Mouse (Mus musculus): ENCODE results near the gene Pnmt. TPM values are rescaled to one million over a fixed set of nuclear protein-coding genes. Genes with fewer than 3 reads are reported as not detected.

Gene Pnmt
- total RNA-seq (2012; rRNA removed) = not detected in 2 replicates
- polyA plus RNA-seq (2012; ENCODE audit: insufficient read depth in 1 of 2, insufficient read length in 2 of 2, low read depth in 1 of 2, low replicate concordance in 2 of 2, missing spikeins in 1 of 2) = not detected

GRCm38 (mm10) chr11:98385638-98386585, at the start of gene Pnmt:
Gene Pnmt, plus strand, starts transcription at chr11:98386450.
- TF ChIP-seq TCF12 (IDR thresholded peaks at IDR 0.05; ENCODE audit: low read depth, low read length) = no peak
- TF ChIP-seq MAX (IDR thresholded peaks at IDR 0.05; ENCODE audit: low read length) = no peak
- no peak for TF ChIP-seq ZKSCAN1 (IDR thresholded peaks at IDR 0.05; ENCODE audit: low read depth, low read length)
- no peak for TF ChIP-seq TBP (IDR thresholded peaks at IDR 0.05; ENCODE audit: low read depth, low read length)
- no peak for TF ChIP-seq USF2 (IDR thresholded peaks at IDR 0.05; ENCODE audit: borderline replicate concordance in 1 of 2, insufficient read depth in 1 of 2, low read depth in 1 of 2, low read length in 2 of 2)
- no peak for TF ChIP-seq JUND (IDR thresholded peaks at IDR 0.05; ENCODE audit: low read depth, low read length)
- TF ChIP-seq ZC3H11A (IDR thresholded peaks at IDR 0.05; ENCODE audit: low read depth, low read length) = no peak
- no peak for TF ChIP-seq CTCF (IDR thresholded peaks at IDR 0.05 in 2 of 3, conservative IDR thresholded peaks at IDR 0.05 in 1 of 3; ENCODE audit: control insufficient read depth in 1 of 3, insufficient read depth in 1 of 3, low read depth in 2 of 3, low read length in 3 of 3, poor library complexity in 1 of 3, severe bottlenecking in 1 of 3)
- TF ChIP-seq ZNF384 (IDR thresholded peaks at IDR 0.05; ENCODE audit: low read depth, low read length) = no peak
- TF ChIP-seq CHD1 (IDR thresholded peaks at IDR 0.05; ENCODE audit: low read depth, low read length) = no peak
- no peak for TF ChIP-seq E2F4 (IDR thresholded peaks at IDR 0.05; ENCODE audit: borderline replicate concordance, low read depth, low read length)
- TF ChIP-seq CHD2 (IDR thresholded peaks at IDR 0.05; ENCODE audit: low read length) = no peak
- no peak for TF ChIP-seq MAFK (IDR thresholded peaks at IDR 0.05; ENCODE audit: borderline replicate concordance, low read depth, low read length)
- no peak for TF ChIP-seq POLR2AphosphoS2 (IDR thresholded peaks at IDR 0.05; ENCODE audit: low read length)
- TF ChIP-seq KAT2A (conservative IDR thresholded peaks at IDR 0.05; ENCODE audit: low read depth, low read length) = no peak
- peaks cover 0 to 7% of the 10 kb centered on the region in 2 experiments; a peak in 2 of 4 replicates for H3K4me1 ChIP-seq (ENCODE audit: control insufficient read depth in 1 of 2, insufficient read depth in 2 of 2, low read length in 2 of 2)
- no peak within 1 kb of the TSS for H3K4me3 ChIP-seq (ENCODE audit: control insufficient read depth in 1 of 2, insufficient read depth in 1 of 2, low read depth in 2 of 2, low read length in 2 of 2)
- no peak within 1 kb of the TSS for H3K9ac ChIP-seq (ENCODE audit: control insufficient read depth, low read depth, low read length, poor library complexity, severe bottlenecking)
- H3K9me3 ChIP-seq (replicated peaks; ENCODE audit: insufficient read depth, low read length) = no peaks in the 10 kb centered on the region
- H3K79me2 ChIP-seq (ENCODE audit: control insufficient read depth, insufficient read depth, low read length, poor library complexity) = no peaks in the 10 kb centered on the region
- no peak within 1 kb of the TSS for H3K27ac ChIP-seq (ENCODE audit: control insufficient read depth, low read depth, low read length)
- no peak for DNase-seq (ENCODE audit: low read depth, low spot score)
- no peaks in the 10 kb centered on the region for H3K27me3 ChIP-seq (ENCODE audit: control insufficient read depth in 1 of 2, insufficient read depth in 2 of 2, low read length in 2 of 2)
- H3K36me3 ChIP-seq (ENCODE audit: control insufficient read depth in 1 of 2, insufficient read depth in 2 of 2, low read length in 2 of 2) = no peaks in the 10 kb centered on the region

GRCm38 (mm10) chr11:98338507-98338961, 47.7 kb upstream of the Pnmt start:
- no peak for TF ChIP-seq SMC3 (IDR thresholded peaks at IDR 0.05; ENCODE audit: low read depth, low read length)
- TF ChIP-seq MAX (IDR thresholded peaks at IDR 0.05; ENCODE audit: low read length) = no peak
- TF ChIP-seq ZNF384 (IDR thresholded peaks at IDR 0.05; ENCODE audit: low read depth, low read length) = no peak
- no peak for TF ChIP-seq ZMIZ1 (IDR thresholded peaks at IDR 0.05; ENCODE audit: low read depth, low read length)
- no peak for TF ChIP-seq ZC3H11A (IDR thresholded peaks at IDR 0.05; ENCODE audit: low read depth, low read length)
- no peak for TF ChIP-seq ELF1 (IDR thresholded peaks at IDR 0.05; ENCODE audit: low read depth, low read length)
- no peak for TF ChIP-seq BHLHE40 (IDR thresholded peaks at IDR 0.05; ENCODE audit: borderline replicate concordance, low read depth, low read length)
- TF ChIP-seq KAT2A (conservative IDR thresholded peaks at IDR 0.05; ENCODE audit: low read depth, low read length) = no peak
- TF ChIP-seq TAL1 (IDR thresholded peaks at IDR 0.05; ENCODE audit: low read length) = no peak
- TF ChIP-seq EP300 (IDR thresholded peaks at IDR 0.05; ENCODE audit: low read depth in 1 of 2, low read length in 2 of 2) = no peak
- no peak for TF ChIP-seq POLR2A (IDR thresholded peaks at IDR 0.05; ENCODE audit: control insufficient read depth in 1 of 2, insufficient read depth in 1 of 2, low read depth in 1 of 2, low read length in 2 of 2, poor library complexity in 1 of 2)
- DNase-seq (ENCODE audit: low read depth, low spot score) = no peak
- Histone ChIP-seq H3K79me2 (ENCODE audit: control insufficient read depth, insufficient read depth, low read length, poor library complexity) (no peaks in the 10 kb centered on the region), H3K9ac (ENCODE audit: control insufficient read depth, low read depth, low read length, poor library complexity, severe bottlenecking) (no peak overlapping the region), H3K4me1 (ENCODE audit: control insufficient read depth in 1 of 2, insufficient read depth in 2 of 2, low read length in 2 of 2) (peaks cover 0 to 8% of the 10 kb centered on the region in 2 experiments; a peak in 2 of 4 replicates), H3K27ac (ENCODE audit: control insufficient read depth, low read depth, low read length) (no peak overlapping the region), H3K27me3 (ENCODE audit: control insufficient read depth in 1 of 2, insufficient read depth in 2 of 2, low read length in 2 of 2) (peaks cover 0 to 5% of the 10 kb centered on the region in 2 experiments; a peak in 2 of 4 replicates), H3K9me3 (replicated peaks; ENCODE audit: insufficient read depth, low read length) (no peaks in the 10 kb centered on the region), H3K36me3 (ENCODE audit: control insufficient read depth in 1 of 2, insufficient read depth in 2 of 2, low read length in 2 of 2) (peaks cover 0 to 3% of the 10 kb centered on the region in 2 experiments; a peak in 2 of 4 replicates), H3K4me3 (ENCODE audit: control insufficient read depth in 1 of 2, insufficient read depth in 1 of 2, low read depth in 2 of 2, low read length in 2 of 2) (no peak overlapping the region)

Data from MEL (cell line).